Mouse (Mus musculus) liver, embryonic 14.5 days (tissue): ENCODE measurements at regions not wholly inside any gene's neighbourhood (a gene's known extent, or its start where the extent isn't known, plus 50 kb on each side); places are given as distances from the start of the nearest gene placed in this dataset.
A peak's percentile ranks its signal among the peaks of the same experiment; 100 is the strongest.
"Not testable (repeated sequence)": the region's sequence is repeated elsewhere in the genome, so short reads cannot be mapped to it uniquely, and the experiment has no call there.

Experiments used
- ATAC-seq: fragments of 200-750 bp; cut with Nextera tagmentation; 2 replicates; pipeline ENCODE4 v1.8.0; 2017; ENCODE audit warnings: moderate number of reproducible peaks, mild to moderate bottlenecking, moderate library complexity; ENCODE audit not compliant: insufficient read depth
- DNase-seq, 3 experiments: peaks; one replicate each; pipeline ENCODE4 v3.0.0-alpha.2; 2012 to 2013; ENCODE audit warnings: low read depth in 3 of 3, low spot score in 3 of 3
- H3K27ac ChIP-seq: fragments of 300-500 bp; sonication (generic); 2 replicates; pipeline ENCODE4 v1.5.1; 2014; ENCODE audit warnings: moderate library complexity, mild to moderate bottlenecking, control low read depth, inconsistent platforms
- H3K27me3 ChIP-seq: fragments of 300-500 bp; sonication (generic); 2 replicates; pipeline ENCODE4 v1.6.1; 2014; ENCODE audit warnings: mild to moderate bottlenecking, low read length, moderate library complexity; ENCODE audit not compliant: control insufficient read depth, insufficient read depth
- H3K36me3 ChIP-seq: fragments of 300-500 bp; sonication (generic); replicated peaks from 2 replicates; pipeline ENCODE4 v1.6.1; 2014; ENCODE audit warnings: low read depth; ENCODE audit not compliant: control insufficient read depth, insufficient read depth
- H3K4me1 ChIP-seq, 2 experiments: fragments of 200-500 bp in 1 of 2; fragments of 300-500 bp in 1 of 2; sonication (generic) in 1 of 2; replicated peaks; 2 replicates each; pipeline ENCODE4 v1.6.1; 2012 to 2014; ENCODE audit warnings: antibody characterized with exemption in 1 of 2, inconsistent platforms in 1 of 2, low read length in 1 of 2; ENCODE audit not compliant: control insufficient read depth in 2 of 2, insufficient read depth in 2 of 2
- H3K4me2 ChIP-seq: fragments of 300-500 bp; sonication (generic); 2 replicates; pipeline ENCODE4 v1.6.1; 2014; ENCODE audit warnings: low read depth, mild to moderate bottlenecking, control low read depth, moderate library complexity
- H3K4me3 ChIP-seq, 2 experiments: fragments of 200-500 bp in 1 of 2; fragments of 300-500 bp in 1 of 2; sonication (generic) in 1 of 2; 2 replicates each; pipeline ENCODE4 v1.5.1; 2012 to 2014; ENCODE audit warnings: low read depth in 2 of 2, low read length in 2 of 2, mild to moderate bottlenecking in 2 of 2, control low read depth in 1 of 2, inconsistent platforms in 1 of 2, moderate library complexity in 1 of 2; ENCODE audit not compliant: insufficient read depth in 1 of 2
- H3K9ac ChIP-seq: fragments of 300-500 bp; sonication (generic); replicated peaks from 2 replicates; pipeline ENCODE4 v1.6.1; 2014; ENCODE audit warnings: mild to moderate bottlenecking, control low read depth, moderate library complexity
- H3K9me3 ChIP-seq: fragments of 300-500 bp; sonication (generic); 2 replicates; pipeline ENCODE4 v1.6.1; 2016; ENCODE audit warnings: low read length, mixed read lengths; ENCODE audit not compliant: control insufficient read depth
- CTCF ChIP-seq: IDR thresholded peaks from 2 replicates; pipeline ENCODE4 v1.5.1; 2016; ENCODE audit warnings: antibody characterized with exemption, low read depth, control low read depth
- EP300 ChIP-seq: IDR thresholded peaks from 2 replicates; pipeline ENCODE4 v1.6.1; 2016; ENCODE audit warnings: antibody characterized with exemption, low read depth
- WGBS: fragments of 180-500 bp; shearing (Covaris S2); extraction: QIAGEN DNeasy Blood & Tissue Kit; methylation state at CpG from one replicate; pipeline ENCODE4 v1.1.7; 2014; ENCODE audit not compliant: insufficient replicate concordance; 5-methylcytosine and 5-hydroxymethylcytosine counted together

GRCm38 (mm10) chr14:53369776-53370175 lies 874.2 kb upstream of the Olfr1507 start:
- Histone ChIP-seq H3K4me1 (peaks cover 0 to 6% of the 10 kb centered on the region in 2 experiments; a peak in 1 of 4 replicates), H3K9ac (no peak overlapping the region), H3K36me3 (no peaks in the 10 kb centered on the region), H3K9me3 (no peaks in the 10 kb centered on the region), H3K4me2 (no peak overlapping the region), H3K27me3 (no peaks in the 10 kb centered on the region), H3K4me3 (no peak overlapping the region), H3K27ac (no peak overlapping the region)
- 33% methylated on average over 2 of the region's 2 CpGs for WGBS
- ATAC-seq: no peak
- no peak for DNase-seq
- TF ChIP-seq CTCF (no peak), EP300 (no peak)

- H3K9ac ChIP-seq, DNase-seq, H3K27me3 ChIP-seq, H3K9me3 ChIP-seq, ATAC-seq, H3K36me3 ChIP-seq, H3K4me3 ChIP-seq, H3K27ac ChIP-seq, H3K4me2 ChIP-seq, H3K4me1 ChIP-seq: not testable (repeated sequence)
- 38% methylated on average over 1 of the region's 1 CpGs for WGBS
- peak; percentile 30; the same call in 1 of the 2 replicates for TF ChIP-seq CTCF
Observed at GRCm38 (mm10) chr14:53367420-53367819, 871.9 kb upstream of the Olfr1507 start.

- WGBS: 13% methylated on average over 5 of the region's 5 CpGs
- not testable (repeated sequence) for H3K27ac ChIP-seq, DNase-seq, H3K9me3 ChIP-seq, H3K9ac ChIP-seq, H3K4me2 ChIP-seq, H3K4me3 ChIP-seq, H3K27me3 ChIP-seq, H3K36me3 ChIP-seq
- H3K4me1 ChIP-seq: peaks cover 0 to 15% of the 10 kb centered on the region in 2 experiments; a peak in 2 of 4 replicates
- peak; percentile 62; the same call in 1 of the 2 replicates for ATAC-seq
Observed at GRCm38 (mm10) chr14:53363995-53364394, 868.4 kb upstream of the Olfr1507 start.

- Histone ChIP-seq H3K4me1 (peaks cover 0 to 15% of the 10 kb centered on the region in 2 experiments; a peak in 2 of 4 replicates), H3K4me2 (peak overlapping the region; percentile 31; the same call in 1 of the 2 replicates)
- not testable (repeated sequence) for H3K9me3 ChIP-seq, H3K4me3 ChIP-seq, H3K27me3 ChIP-seq, H3K27ac ChIP-seq, H3K9ac ChIP-seq, H3K36me3 ChIP-seq
- 25% methylated on average over 2 of the region's 2 CpGs for WGBS
- peak in 1 of 3 experiments; percentile 13 for DNase-seq
- ATAC-seq: peak; percentile 52; the same call in 1 of the 2 replicates
Observed at GRCm38 (mm10) chr14:53362054-53362453, 866.5 kb upstream of the Olfr1507 start.

GRCm38 (mm10) chr14:53357498-53357897 lies 861.9 kb upstream of the Olfr1507 start:
- not testable (repeated sequence) for H3K9me3 ChIP-seq, H3K36me3 ChIP-seq, H3K27me3 ChIP-seq, ATAC-seq, H3K27ac ChIP-seq, DNase-seq, H3K4me3 ChIP-seq, H3K9ac ChIP-seq, H3K4me2 ChIP-seq
- WGBS: 64% methylated on average over 1 of the region's 2 CpGs
- H3K4me1 ChIP-seq: peaks cover 0 to 12% of the 10 kb centered on the region in 2 experiments; a peak in 2 of 4 replicates

GRCm38 (mm10) chr14:53356783-53357182 lies 861.2 kb upstream of the Olfr1507 start:
- DNase-seq, H3K27me3 ChIP-seq, H3K4me1 ChIP-seq, H3K9ac ChIP-seq, ATAC-seq, H3K36me3 ChIP-seq, H3K4me2 ChIP-seq, H3K27ac ChIP-seq, H3K4me3 ChIP-seq, H3K9me3 ChIP-seq: not testable (repeated sequence)
- no CpG with 5 or more reads among the region's 1 CpGs for WGBS

GRCm38 (mm10) chr14:53351457-53351856 lies 855.9 kb upstream of the Olfr1507 start:
- DNase-seq, H3K27me3 ChIP-seq, H3K36me3 ChIP-seq, H3K4me2 ChIP-seq, ATAC-seq, H3K27ac ChIP-seq, H3K4me3 ChIP-seq, H3K4me1 ChIP-seq, H3K9ac ChIP-seq, H3K9me3 ChIP-seq: not testable (repeated sequence)
- 17% methylated on average over 2 of the region's 3 CpGs for WGBS

GRCm38 (mm10) chr14:53350780-53351179 lies 855.2 kb upstream of the Olfr1507 start:
- H3K9me3 ChIP-seq, H3K4me3 ChIP-seq, H3K27ac ChIP-seq, DNase-seq, H3K36me3 ChIP-seq, H3K27me3 ChIP-seq, H3K9ac ChIP-seq, H3K4me1 ChIP-seq, H3K4me2 ChIP-seq: not testable (repeated sequence)
- 0 out of 2 replicates have a peak, but pooled peaks have one; percentile 39 for ATAC-seq
- WGBS: 13% methylated on average over 1 of the region's 1 CpGs
